Mouse (Mus musculus) thymus, adult 2 months (tissue): ENCODE measurements around the gene Baz2b.

ENCODE experiments used
- CTCF ChIP-seq: fragments of 200-500 bp; IDR thresholded peaks from 2 replicates; pipeline ENCODE4 v1.5.1; 2012; ENCODE audit warnings: mild to moderate bottlenecking, control low read depth, low read length, moderate library complexity, borderline replicate concordance; ENCODE audit not compliant: control insufficient read depth, poor library complexity, insufficient read depth; ENCODE audit errors: extremely low read depth
- POLR2A ChIP-seq: fragments of 200-500 bp; IDR thresholded peaks from 2 replicates; pipeline ENCODE4 v1.6.1; 2012; ENCODE audit warnings: mild to moderate bottlenecking, low read length, control low read depth, moderate library complexity; ENCODE audit not compliant: control insufficient read depth, poor library complexity, insufficient read depth; ENCODE audit errors: extremely low read depth

- TF ChIP-seq CTCF: no peak
- TF ChIP-seq POLR2A: no peak
Measured at GRCm38 (mm10) chr2:59877335-59877734, 332.3 kb downstream of the Baz2b start.
